Mouse (Mus musculus) embryonic stem cell, embryonic (primary cell): ENCODE measurements at regions not wholly inside any gene's neighbourhood (a gene's known extent, or its start where the extent isn't known, plus 50 kb on each side); places are given as distances from the start of the nearest gene placed in this dataset.
"Not testable (repeated sequence)": the region's sequence is repeated elsewhere in the genome, so short reads cannot be mapped to it uniquely, and the experiment has no call there.

ENCODE experiments used
- CTCF ChIA-PET, 4 experiments: fragments of 300-600 bp in 2 of 4; fragments of 350-600 bp in 2 of 4; sonication (Branson Sonifier 250); formaldehyde crosslinking; loops; one replicate each; lab custom pipeline; 2022; ENCODE audit warnings: inconsistent platforms in 2 of 4; lab: Charles Lee
- POLR2A ChIA-PET, 4 experiments: fragments of 300-600 bp in 2 of 4; fragments of 350-600 bp in 2 of 4; sonication (Branson Sonifier 250); formaldehyde crosslinking; loops; one replicate each; lab custom pipeline; 2022; ENCODE audit warnings: antibody characterized with exemption in 4 of 4, inconsistent platforms in 1 of 4; lab: Charles Lee

DNA sequence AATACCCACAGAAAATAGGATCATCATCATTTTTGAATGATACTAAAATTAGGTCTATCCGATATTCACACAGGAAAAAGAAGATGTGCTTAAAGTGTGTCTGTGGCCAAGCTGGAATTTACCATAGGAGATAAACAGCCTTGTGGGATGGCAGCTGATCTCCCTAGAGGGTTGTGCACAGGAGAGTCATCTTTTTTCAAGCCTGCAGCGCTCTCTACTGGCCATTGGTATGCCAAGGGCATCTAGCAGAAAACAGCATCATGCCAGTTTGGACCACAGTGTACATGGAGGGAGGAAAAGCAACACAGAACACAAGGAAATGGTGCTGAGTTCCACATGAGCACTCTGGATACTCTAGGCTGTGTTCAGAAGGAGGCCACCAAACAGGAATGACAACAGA lies 74.1 kb upstream of the Diaph3 start:
- ChIA-PET POLR2A (no interaction called here), CTCF (interaction anchor here in 3 of 4 experiments (0.5 to 1.0 kb wide), 6 partner anchors 8 to 1768 kb away, joined by 3 to 6 read pairs (median 3); no protein-coding TSS in a partner anchor)

DNA sequence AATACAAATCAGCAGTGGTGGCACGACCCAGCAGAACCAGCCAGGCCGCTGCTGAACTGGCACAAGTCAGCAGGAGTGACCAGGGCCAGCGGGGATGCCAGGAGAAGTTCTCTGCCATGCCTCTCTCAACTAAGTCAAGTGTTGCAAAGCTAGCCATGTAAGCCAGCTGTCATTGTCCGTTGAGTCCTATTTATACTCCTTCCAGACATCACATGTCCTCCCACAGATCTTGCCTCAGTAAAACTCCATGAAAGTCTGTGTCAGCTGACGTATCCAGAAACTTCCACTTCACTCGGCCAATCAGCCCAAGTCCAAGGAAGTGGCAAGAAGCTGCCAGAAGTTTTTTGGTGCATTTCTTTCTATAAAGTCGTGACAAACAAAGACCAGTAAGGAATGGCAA lies 76.0 kb upstream of the Diaph3 start:
- ChIA-PET POLR2A (interaction anchor here in 1 of 4 experiments (0.7 kb wide), 1 partner anchor 15 kb away, joined by 3 read pairs; no protein-coding TSS in a partner anchor), CTCF (no interaction called here)

DNA sequence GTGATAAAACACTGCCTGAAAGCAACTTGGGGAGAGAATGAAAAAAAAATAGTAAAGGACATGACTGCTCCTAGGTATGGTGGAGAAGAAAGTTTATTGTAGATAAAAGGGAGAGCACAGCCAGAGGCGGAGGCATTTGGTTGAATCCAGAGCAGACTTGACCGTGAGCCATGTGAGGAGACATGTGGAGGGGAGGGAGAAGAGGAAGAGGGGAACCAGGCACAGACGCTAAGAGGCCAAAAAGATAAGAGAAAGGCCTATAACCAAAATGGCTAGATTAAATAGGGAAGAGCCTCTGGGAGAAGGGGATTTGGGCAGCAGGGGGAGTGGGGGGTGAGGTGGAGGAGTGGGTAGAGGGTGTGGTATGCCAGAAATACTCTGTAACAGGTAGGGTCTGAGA lies 78.9 kb upstream of the Diaph3 start:
- ChIA-PET CTCF (no interaction called here), POLR2A (no interaction called here)

GRCm38 (mm10) chr14:87224870-87225269 lies 83.8 kb upstream of the Diaph3 start:
- ChIA-PET POLR2A (no interaction called here), CTCF (no interaction called here)

DNA sequence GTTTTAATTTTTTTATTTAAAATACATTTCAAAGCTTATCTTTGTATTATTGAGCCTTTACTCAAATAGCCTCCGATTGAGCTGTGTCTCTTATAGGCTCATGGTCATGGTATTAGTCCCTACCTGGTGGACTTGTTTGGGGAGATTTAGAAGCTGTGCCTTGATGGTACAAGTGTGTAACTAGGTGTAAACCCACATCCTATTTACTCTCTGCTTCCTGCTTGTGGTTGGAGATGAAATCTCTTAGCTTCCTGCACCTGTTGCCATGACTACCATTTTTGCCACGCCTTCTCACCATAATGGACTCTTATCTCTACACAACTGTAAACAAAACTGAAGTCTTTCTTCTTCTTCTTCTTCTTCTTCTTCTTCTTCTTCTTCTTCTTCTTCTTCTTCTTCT lies 108.2 kb upstream of the Diaph3 start:
- CTCF ChIA-PET: no interaction called here
- POLR2A ChIA-PET: no interaction called here

DNA sequence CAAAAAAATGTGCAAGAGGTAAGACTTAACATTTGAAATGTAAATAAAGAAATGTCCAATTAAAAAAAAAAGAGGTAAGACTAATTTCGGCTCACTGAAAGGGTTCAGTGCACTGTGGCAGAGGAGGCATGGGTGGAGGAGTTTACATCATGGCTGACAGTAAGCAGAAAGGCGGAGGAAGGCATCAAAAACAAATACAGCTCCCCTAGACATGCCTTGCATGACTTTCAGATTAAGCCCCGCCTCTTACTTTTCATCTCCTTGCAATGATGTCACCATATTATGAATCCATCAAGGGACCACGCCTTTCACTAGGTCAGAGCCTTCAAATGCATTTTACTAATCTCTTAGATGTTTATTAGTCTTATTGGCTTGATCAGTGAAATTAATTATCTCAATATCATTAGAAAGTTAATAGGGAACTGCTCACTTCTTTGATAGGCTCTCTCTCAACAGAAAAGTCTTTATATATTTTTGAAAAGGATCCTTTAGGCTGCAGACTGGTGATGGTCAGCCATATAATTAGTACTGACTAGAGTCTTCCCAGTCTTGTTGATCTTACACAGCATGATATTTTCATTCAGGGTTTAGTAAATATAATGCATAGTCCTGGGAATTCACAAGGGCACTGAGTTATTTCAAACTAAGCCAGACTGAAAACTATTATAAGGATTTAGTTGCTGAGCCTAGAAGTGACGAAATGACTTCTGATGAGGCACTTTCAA lies 114.6 kb upstream of the Diaph3 start:
- POLR2A ChIA-PET: no interaction called here
- CTCF ChIA-PET: no interaction called here

DNA sequence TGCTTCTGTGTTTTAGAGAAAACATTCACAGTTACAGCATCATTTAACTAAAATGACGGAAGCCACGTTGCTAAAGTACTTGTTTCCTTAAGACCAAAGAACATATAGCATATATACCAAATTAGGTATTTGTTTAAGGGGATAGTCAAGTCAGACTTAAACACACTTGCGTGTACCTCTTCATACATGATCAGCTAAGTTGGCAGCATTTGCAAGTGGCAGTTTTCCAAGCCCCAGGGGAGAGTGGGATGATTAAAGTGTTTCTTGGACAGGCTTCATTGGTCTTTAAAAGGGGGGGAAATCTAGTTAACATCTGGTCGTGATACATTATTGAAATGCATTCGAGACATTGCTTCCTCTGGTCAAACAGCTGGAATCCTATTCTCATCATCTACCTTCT lies 120.7 kb upstream of the Diaph3 start:
- CTCF ChIA-PET: no interaction called here
- POLR2A ChIA-PET: no interaction called here

- ChIA-PET CTCF (no interaction called here), POLR2A (no interaction called here)
Observed at GRCm38 (mm10) chr14:87264826-87265225, 123.8 kb upstream of the Diaph3 start.

DNA sequence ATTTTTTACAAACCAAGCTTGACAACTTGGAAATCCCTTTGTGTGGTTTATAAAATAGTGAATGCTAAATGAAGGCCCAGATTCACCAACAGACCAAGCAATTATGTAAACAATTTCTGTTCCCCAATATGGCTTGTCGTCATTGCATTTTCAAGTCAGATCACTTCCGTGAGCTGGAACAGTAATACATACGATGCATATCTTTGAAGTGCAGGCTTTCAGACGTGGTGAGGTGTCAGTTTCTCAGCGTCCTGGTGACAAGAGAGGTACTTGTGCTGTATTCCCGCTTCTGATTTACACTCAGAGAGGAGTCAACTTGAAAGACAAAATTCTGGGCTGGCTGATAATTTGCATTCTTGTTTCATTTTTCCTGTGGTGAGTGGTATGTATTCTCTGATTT lies 125.3 kb upstream of the Diaph3 start:
- ChIA-PET POLR2A (interaction anchor here in 1 of 4 experiments (1.5 kb wide), 1 partner anchor 11 kb away, joined by 3 read pairs; no protein-coding TSS in a partner anchor), CTCF (no interaction called here)

- CTCF ChIA-PET, POLR2A ChIA-PET: not testable (repeated sequence)
Observed at GRCm38 (mm10) chr14:87289266-87289665, 127.2 kb upstream of the Tdrd3 start.

DNA sequence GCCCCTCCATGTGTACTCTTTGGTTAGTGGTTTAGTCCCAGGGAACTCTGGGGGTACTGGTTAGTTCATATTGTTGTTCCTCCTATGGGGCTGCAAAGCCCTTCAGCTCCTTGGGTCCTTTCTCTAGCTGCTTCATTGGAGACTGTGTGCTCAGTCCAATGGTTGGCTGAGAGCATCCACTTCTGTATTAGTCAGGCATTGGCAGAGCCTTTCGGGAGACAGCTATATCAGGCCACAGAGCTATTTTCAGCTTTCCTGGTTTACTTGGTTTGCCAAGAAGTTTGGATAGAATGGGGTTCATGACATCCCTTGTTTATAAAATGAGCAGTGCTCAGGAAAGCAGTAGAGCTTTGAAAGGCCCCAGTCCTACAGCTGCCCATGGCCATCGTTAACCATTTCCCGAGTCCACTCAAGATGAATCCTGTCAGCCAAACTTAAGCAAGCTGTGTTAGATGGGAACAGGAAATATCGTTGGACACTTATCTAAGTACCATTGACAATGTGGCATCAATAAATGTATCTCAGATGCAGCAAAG lies 126.7 kb upstream of the Tdrd3 start:
- POLR2A ChIA-PET: no interaction called here
- CTCF ChIA-PET: no interaction called here

- ChIA-PET CTCF (no interaction called here), POLR2A (no interaction called here)
Observed at GRCm38 (mm10) chr14:87295206-87295605, 121.2 kb upstream of the Tdrd3 start.

- ChIA-PET CTCF (no interaction called here), POLR2A (no interaction called here)
Observed at GRCm38 (mm10) chr14:87297160-87297559, 119.3 kb upstream of the Tdrd3 start.

- ChIA-PET CTCF (no interaction called here), POLR2A (no interaction called here)
Observed at GRCm38 (mm10) chr14:87300838-87301237, 115.6 kb upstream of the Tdrd3 start.

DNA sequence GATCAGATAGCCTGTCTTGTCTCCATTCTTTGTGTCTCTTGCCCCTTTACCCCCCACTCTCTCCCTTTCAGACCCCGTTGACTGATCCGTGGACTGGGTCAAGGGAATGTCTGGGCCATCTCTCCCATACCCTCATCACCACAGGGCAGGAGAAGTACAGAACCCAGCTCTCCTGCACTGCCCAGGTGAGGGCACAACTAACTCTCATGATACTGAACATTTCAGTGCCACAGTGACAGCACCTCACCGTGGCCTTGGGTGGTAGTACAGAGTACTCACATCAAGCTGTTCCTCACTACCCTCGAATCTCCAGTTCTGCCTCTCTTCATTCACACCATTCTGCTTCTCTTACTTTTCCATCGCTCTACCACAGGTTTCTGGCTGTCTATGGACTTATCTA lies 114.9 kb upstream of the Tdrd3 start:
- CTCF ChIA-PET: no interaction called here
- POLR2A ChIA-PET: no interaction called here

DNA sequence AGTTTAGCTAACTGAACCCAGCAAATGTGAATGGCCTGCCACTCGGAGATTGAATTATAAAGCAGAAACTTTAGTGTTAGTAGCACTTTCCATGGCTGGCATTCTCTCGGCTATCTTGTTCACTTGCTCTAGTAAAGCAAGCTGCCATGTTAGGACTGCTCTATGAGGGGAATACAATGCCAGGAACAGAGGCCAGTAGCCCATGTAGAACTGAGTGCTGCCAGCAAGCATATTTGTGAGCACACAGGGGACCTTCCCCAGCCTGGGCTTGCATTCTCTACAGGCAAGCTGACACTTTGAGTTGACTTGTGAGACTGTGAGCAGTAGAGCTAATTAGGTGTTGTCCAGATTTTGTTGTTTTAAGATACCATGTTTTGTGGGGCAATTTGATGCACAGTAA lies 111.0 kb upstream of the Tdrd3 start:
- ChIA-PET POLR2A (no interaction called here), CTCF (no interaction called here)

- POLR2A ChIA-PET: no interaction called here
- CTCF ChIA-PET: no interaction called here
Observed at GRCm38 (mm10) chr14:87306011-87306410, 110.4 kb upstream of the Tdrd3 start.

- POLR2A ChIA-PET: no interaction called here
- CTCF ChIA-PET: interaction anchor here in 1 of 4 experiments (0.6 kb wide), 1 partner anchor 33 kb away, joined by 3 read pairs; no protein-coding TSS in a partner anchor
Observed at GRCm38 (mm10) chr14:87308016-87308415, 108.4 kb upstream of the Tdrd3 start.

DNA sequence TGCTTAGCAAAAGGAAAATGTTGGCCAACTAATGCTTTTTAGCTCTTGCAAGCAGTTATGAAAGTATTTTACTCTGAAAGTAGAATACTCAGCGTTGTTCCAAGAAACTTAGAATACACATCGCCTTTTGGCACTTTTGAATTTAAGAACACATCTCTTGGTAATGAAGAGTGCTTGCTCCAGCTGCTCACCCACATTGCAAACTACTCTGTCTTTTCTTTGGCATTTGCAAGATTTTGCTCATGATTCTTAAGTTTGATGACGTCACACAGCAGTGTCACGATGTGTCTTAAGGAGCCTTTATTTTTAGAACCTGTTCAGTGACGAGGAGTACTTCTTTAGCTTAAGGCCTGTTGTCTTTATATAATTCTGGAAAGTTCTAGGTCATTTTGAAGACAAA lies 104.1 kb upstream of the Tdrd3 start:
- ChIA-PET CTCF (interaction anchor here in 1 of 4 experiments (0.6 kb wide), 1 partner anchor 128 kb away, joined by 5 read pairs; no protein-coding TSS in a partner anchor), POLR2A (no interaction called here)

DNA sequence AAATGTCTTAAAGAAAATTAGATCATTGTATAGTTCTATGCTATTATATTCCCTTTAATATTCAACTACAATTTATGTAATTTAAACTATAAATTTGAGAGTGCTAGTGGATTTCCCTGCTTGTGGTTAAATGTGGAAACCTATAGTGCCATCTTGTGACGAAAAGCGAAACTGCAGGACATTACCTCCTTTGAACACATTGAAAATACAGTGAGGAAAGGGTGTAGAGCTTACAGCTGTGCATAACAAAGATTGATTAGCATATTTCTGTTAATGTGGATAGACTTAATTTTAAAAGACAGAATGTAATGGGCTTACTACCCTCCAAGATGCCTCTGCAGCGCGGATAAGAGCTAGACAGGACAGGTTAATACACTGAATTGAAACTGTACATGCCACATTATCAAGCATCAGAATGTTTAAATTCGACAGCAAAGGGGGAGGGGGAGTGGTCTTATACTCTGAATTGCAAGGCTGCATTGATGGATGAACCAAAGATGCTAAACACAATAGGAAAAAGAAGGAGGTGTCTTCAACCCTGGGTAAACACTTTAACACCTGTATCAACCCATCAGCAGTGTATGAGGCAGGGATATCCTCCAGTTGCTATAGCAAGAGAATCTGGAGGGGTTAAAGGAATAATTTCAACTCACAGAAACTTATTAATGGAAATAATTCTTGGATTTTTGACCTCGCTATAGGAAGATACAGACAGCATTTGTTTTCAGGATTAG lies 101.3 kb upstream of the Tdrd3 start:
- POLR2A ChIA-PET: no interaction called here
- CTCF ChIA-PET: interaction anchor here in 1 of 4 experiments (0.5 kb wide), 2 partner anchors 32 to 927 kb away, joined by 4 to 7 read pairs; no protein-coding TSS in a partner anchor
